ENCODE assay signal across 11 mouse cellular contexts in genomic region chr3:136714307-136715039, GRCm38 (mm10). TPM values are rescaled to one million over a fixed set of nuclear protein-coding genes. Genes with fewer than 3 reads are reported as not detected.
DNase-seq lines count a peak whose midpoint lies in the region.
"Had no signal": no experiment of that assay in that cellular context is flagged by ENCODE, and none has a peak within 500 bp of the region (broad histone marks: within the 10 kb centered on the region; RNA-seq: fewer than 3 reads in every experiment).

No protein-coding gene starts in this region.

- peak; percentile 44 for DNase-seq in heart, adult 11 months
- no peak for DNase-seq in heart, postnatal 25 days (ENCODE audit: low spot score)
- DNase-seq in left cerebral cortex, adult 11 months (ENCODE audit: low spot score) = peak; percentile 31
- no peak for DNase-seq in left cerebral cortex, postnatal 4 days
- DNase-seq in right cerebral cortex, adult 2 months (ENCODE audit: low spot score in 2 of 2) = peak; percentile 49 to 55
- no peak for DNase-seq in right cerebral cortex, postnatal 4 days
- DNase-seq: adrenal gland, postnatal 14 days; cerebellum, adult 2 months; cerebellum, postnatal 10 days; gastrocnemius, postnatal 14 days; heart, postnatal 36 days had no signal

- intact Hi-C loops in heart, postnatal 25 days (cut with DNase I) = no loop called here
- intact Hi-C loops in left cerebral cortex, postnatal 4 days (cut with DNase I) = no loop called here

RNA-seq across cellular contexts. Expression of gene Ppp3ca, which starts 44.5 kb away (rescaled TPM):
- total RNA-seq in heart, postnatal 25 days (2021) = 10 to 100 TPM; 40.3 to 43.2 TPM
- 100 to 1,000 TPM; 316 to 328 TPM for total RNA-seq in left cerebral cortex, postnatal 4 days (2021)

Comparison
In these comparisons a context has a peak if more than half of its experiments do, and no peak if none do; other contexts are left out.
1. DNase-seq: peak in heart, adult 11 months (single experiment), left cerebral cortex, adult 11 months (single experiment) and right cerebral cortex, adult 2 months (2 of 2); none in heart, postnatal 25 days (single experiment), left cerebral cortex, postnatal 4 days (single experiment) and right cerebral cortex, postnatal 4 days (single experiment).
2. RNA of gene Ppp3ca, which starts 44.5 kb away (total RNA-seq): 316 to 328 TPM in left cerebral cortex, postnatal 4 days; 40.3 to 43.2 TPM in heart, postnatal 25 days; every median in the first group is over 4 times any median in the second.